Mouse (Mus musculus) G1E (cell line): ENCODE data around the gene Mvp. TPM values are rescaled to one million over a fixed set of nuclear protein-coding genes. Genes with fewer than 3 reads are reported as not detected.

Source experiments
- ATAC-seq: 2 replicates; pipeline ENCODE4 v1.8.0; 2016; ENCODE audit warnings: mild to moderate bottlenecking; ENCODE audit not compliant: insufficient number of reproducible peaks, poor library complexity, low FRiP score, severe bottlenecking; ENCODE audit errors: extremely low read depth
- DNase-seq: peaks from one replicate; pipeline ENCODE4 v3.0.0; 2012; ENCODE audit warnings: low spot score
- H3K27me3 ChIP-seq: 2 replicates; pipeline ENCODE4 v1.6.1; 2012; ENCODE audit warnings: mild to moderate bottlenecking, low read length, inconsistent platforms; ENCODE audit not compliant: insufficient read depth
- H3K36me3 ChIP-seq: replicated peaks from 2 replicates; pipeline ENCODE3; 2012; ENCODE audit warnings: mild to moderate bottlenecking, inconsistent platforms
- H3K4me1 ChIP-seq: 2 replicates; pipeline ENCODE4 v1.6.1; 2012; ENCODE audit warnings: low read depth, low read length, inconsistent platforms, mixed read lengths; ENCODE audit not compliant: insufficient read depth
- H3K4me3 ChIP-seq: 2 replicates; pipeline ENCODE4 v1.5.1; 2012; ENCODE audit warnings: low read depth, mild to moderate bottlenecking, inconsistent platforms, low read length, moderate library complexity, mixed read lengths
- H3K9me3 ChIP-seq: replicated peaks from 2 replicates; pipeline ENCODE4 v1.6.1; 2012; ENCODE audit warnings: inconsistent platforms
- CTCF ChIP-seq: IDR thresholded peaks from 2 replicates; pipeline ENCODE4 v1.5.1; 2012; ENCODE audit warnings: low read depth, low read length, inconsistent platforms, mixed read lengths
- GATA1 ChIP-seq: IDR thresholded peaks from 2 replicates; pipeline ENCODE4 v1.6.1; 2012; ENCODE audit warnings: borderline replicate concordance, low read length, inconsistent platforms, mixed read lengths
- GATA2 ChIP-seq: IDR thresholded peaks from 2 replicates; pipeline ENCODE4 v1.6.1; 2012; ENCODE audit warnings: low read depth, low read length, inconsistent platforms, borderline replicate concordance
- POLR2AphosphoS5 ChIP-seq: IDR thresholded peaks from 2 replicates; pipeline ENCODE4 v1.6.1; 2012; ENCODE audit warnings: low read depth, low read length, inconsistent platforms; ENCODE audit not compliant: insufficient replicate concordance
- TAL1 ChIP-seq: conservative IDR thresholded peaks from 2 replicates; pipeline ENCODE4 v1.6.1; 2012; ENCODE audit warnings: low read depth, low read length, inconsistent platforms, mixed read lengths
- polyA plus RNA-seq: library from polyadenylated mRNA; stranded (reverse); fragments of >175 nt; gene quantifications from 2 replicates; pipeline ENCODE4 v1.2.3, GENCODE M21; 2012
- total RNA-seq, 2 experiments: library from RNA; stranded (forward) in 1 of 2; stranded (reverse) in 1 of 2; fragments of 200-1000 nt in 1 of 2; fragments of >200 nt in 1 of 2; fragmentation: Nextera tagmentation in 1 of 2; gene quantifications; 2 replicates each; pipeline ENCODE4 v1.2.3; 2014 to 2017

The Mvp gene
- total and polyA plus RNA-seq, 3 experiments, result 10.6 to 22.8 (median 13.7) TPM

DNA sequence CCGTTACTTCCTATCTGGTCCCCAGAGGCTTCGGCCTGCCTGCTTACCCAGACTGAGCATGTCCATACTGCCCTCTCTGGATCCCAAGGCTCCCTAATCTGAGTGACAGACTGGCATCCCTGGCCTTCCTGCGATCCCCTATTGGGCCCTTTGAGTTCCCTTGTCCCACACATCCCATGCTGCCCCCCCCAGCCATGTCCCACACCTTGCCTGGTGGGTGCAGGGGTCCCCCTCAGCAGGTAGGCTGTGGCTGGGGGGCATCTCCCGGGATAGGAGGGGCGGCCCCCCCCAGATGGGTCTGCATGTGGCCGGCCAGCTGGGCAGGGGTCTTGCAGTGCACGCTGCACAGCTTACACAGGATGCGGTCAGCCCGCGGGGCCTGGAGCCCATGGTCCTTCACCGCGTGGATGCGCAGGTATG is 8.9 kb upstream of the Mvp start:
- DNase-seq, result no peak

GRCm38 (mm10) chr7:127022528-127023271 is 8.3 kb upstream of the Mvp start:
- ATAC-seq, result no peak
- no peak for DNase-seq
- Histone ChIP-seq H3K36me3 (peaks cover 75% of the 10 kb centered on the region), H3K4me1 (peaks cover 75% of the 10 kb centered on the region), H3K9me3 (no peaks in the 10 kb centered on the region), H3K27me3 (no peaks in the 10 kb centered on the region), H3K4me3 (peak overlapping the region; percentile 77; the same call in 1 of the 2 replicates)
- no peak for TF ChIP-seq GATA2
- TF ChIP-seq TAL1, result no peak
- TF ChIP-seq CTCF, result no peak
- no peak for TF ChIP-seq GATA1
- TF ChIP-seq POLR2AphosphoS5, result no peak

More for the DNA sequence above, 8.9 kb upstream of the Mvp start:
- no peak for ATAC-seq
- Histone ChIP-seq H3K4me3 (peak overlapping the region; percentile 77), H3K27me3 (no peaks in the 10 kb centered on the region), H3K36me3 (peaks cover 77% of the 10 kb centered on the region), H3K4me1 (peaks cover 75% of the 10 kb centered on the region), H3K9me3 (no peaks in the 10 kb centered on the region)
- TF ChIP-seq TAL1 (no peak), POLR2AphosphoS5 (no peak), GATA1 (no peak), GATA2 (no peak), CTCF (no peak)

GRCm38 (mm10) chr7:127021563-127022527 is 7.4 kb upstream of the Mvp start:
- H3K4me3 ChIP-seq, result peak overlapping the region; percentile 77; the same call in 1 of the 2 replicates
- DNase-seq, result no peak
- peaks cover 72% of the 10 kb centered on the region for H3K36me3 ChIP-seq

GRCm38 (mm10) chr7:127020901-127021562 is 6.6 kb upstream of the Mvp start, which contains the start of the genes Gm42742 and Prrt2:
TSS of gene Gm42742 (minus strand) at chr7:127021097.
TSS of gene Prrt2 (minus strand) at chr7:127021211.
- DNase-seq (peak; percentile 66), ATAC-seq (no peak)
- H3K4me1 ChIP-seq, result peaks cover 82% of the 10 kb centered on the region
- TF ChIP-seq POLR2AphosphoS5 (peak; percentile 85), GATA1 (no peak)
- H3K27me3 ChIP-seq, result no peaks in the 10 kb centered on the region
- no peaks in the 10 kb centered on the region for H3K9me3 ChIP-seq
- peaks cover 73% of the 10 kb centered on the region for H3K36me3 ChIP-seq
- peak within 1 kb of the TSS; percentile 77 for H3K4me3 ChIP-seq

More at GRCm38 (mm10) chr7:127021563-127022527, 7.4 kb upstream of the Mvp start:
- TF ChIP-seq GATA2, result no peak
- TF ChIP-seq TAL1, result no peak
- TF ChIP-seq GATA1, result no peak
- TF ChIP-seq POLR2AphosphoS5, result no peak
- no peak for TF ChIP-seq CTCF
- no peak for ATAC-seq
- Histone ChIP-seq H3K27me3 (no peaks in the 10 kb centered on the region), H3K9me3 (no peaks in the 10 kb centered on the region), H3K4me1 (peaks cover 74% of the 10 kb centered on the region)

GRCm38 (mm10) chr7:127020491-127020890 is 6.1 kb upstream of the Mvp start:
- peaks cover 88% of the 10 kb centered on the region for H3K4me1 ChIP-seq
- peaks cover 76% of the 10 kb centered on the region for H3K36me3 ChIP-seq
- no peak for ATAC-seq
- no peak for DNase-seq
- TF ChIP-seq GATA1, result no peak
- TF ChIP-seq GATA2, result no peak
- TF ChIP-seq POLR2AphosphoS5, result no peak
- no peak for TF ChIP-seq CTCF
- TF ChIP-seq TAL1, result no peak
- H3K4me3 ChIP-seq, result peak overlapping the region; percentile 72
- no peaks in the 10 kb centered on the region for H3K9me3 ChIP-seq
- no peaks in the 10 kb centered on the region for H3K27me3 ChIP-seq
